Mouse (Mus musculus): ENCODE measurements around the gene Sel1l2. TPM values are rescaled to one million over a fixed set of nuclear protein-coding genes. Genes with fewer than 3 reads are reported as not detected.
A peak's percentile ranks its signal among the peaks of the same experiment; 100 is the strongest.

The Sel1l2 gene
- total RNA-seq, 1 experiment, result not detected

DNA sequence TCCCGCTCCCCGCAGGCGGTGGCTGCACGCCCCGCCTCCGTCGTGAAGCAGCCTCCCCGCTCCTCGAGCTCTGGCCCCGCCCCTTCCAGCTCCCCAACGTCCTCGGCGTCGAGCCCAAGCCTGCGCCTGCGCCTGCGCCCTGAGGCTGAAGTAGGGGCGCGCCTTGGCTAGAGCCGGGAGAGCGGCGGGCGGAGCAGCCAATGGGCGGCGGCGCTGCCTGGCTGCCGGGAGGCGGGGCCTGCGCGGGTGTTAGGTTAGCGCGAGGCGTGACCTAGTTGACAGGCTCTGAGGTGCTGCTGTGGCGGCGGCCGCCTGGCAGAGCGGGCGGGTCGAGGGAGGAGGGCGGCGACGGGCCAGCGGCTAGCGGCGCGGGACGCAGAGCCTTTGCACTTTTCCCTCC is 5.7 kb upstream of the Sel1l2 start, which contains the start of gene Macrod2:
Macrod2 (plus strand) TSS at position 131 of the 400 bp plus-strand sequence.
- H3K27ac ChIP-seq (ENCODE audit: insufficient read depth, low read depth, low read length, poor library complexity, severe bottlenecking), result no peak within 1 kb of the TSS

DNA sequence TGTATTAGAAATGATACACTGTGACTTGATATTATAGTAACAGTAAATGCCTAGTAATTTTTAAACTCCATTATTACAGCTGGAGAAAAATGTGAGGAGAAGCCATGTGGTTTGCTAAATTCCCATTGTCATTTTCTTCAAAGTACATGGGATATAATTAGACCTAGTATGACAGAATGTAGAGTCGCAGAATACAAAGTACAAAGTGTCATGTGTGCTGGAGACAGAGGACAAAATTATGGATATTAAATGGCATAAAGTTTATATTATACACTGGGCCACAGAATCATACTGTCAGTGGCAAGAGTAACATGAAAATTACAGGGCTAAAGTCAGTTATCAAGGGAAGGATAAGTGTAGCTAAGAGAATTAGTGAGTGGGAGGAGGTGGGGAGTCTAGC is 24.7 kb downstream of the Sel1l2 start:
- no peak for TF ChIP-seq MAFK (IDR thresholded peaks at IDR 0.05; ENCODE audit: insufficient read depth, low read depth, low read length)
- no peak for TF ChIP-seq HCFC1 (IDR thresholded peaks at IDR 0.05; ENCODE audit: borderline replicate concordance, insufficient read depth, low read length)
- no peak for TF ChIP-seq ZNF384 (IDR thresholded peaks at IDR 0.05; ENCODE audit: low read depth, low read length)
- no peak for TF ChIP-seq CHD2 (IDR thresholded peaks at IDR 0.05; ENCODE audit: low read depth, low read length)
- TF ChIP-seq ZC3H11A (IDR thresholded peaks at IDR 0.05; ENCODE audit: borderline replicate concordance, low read depth, low read length), result no peak
- DNase-seq (ENCODE audit: low read depth, low spot score), result no peak
- in situ Hi-C loops (cut with MboI; ENCODE audit: low sequenced_read_pairs in 2 of 2, unreplicated experiment in 2 of 2), result no loop called here
- Histone ChIP-seq H3K27ac (ENCODE audit: insufficient read depth, low read depth, low read length, poor library complexity, severe bottlenecking) (no peak overlapping the region), H3K4me1 (ENCODE audit: control insufficient read depth in 2 of 2, insufficient read depth in 2 of 2, low read length in 2 of 2, poor library complexity in 1 of 2) (no peaks in the 10 kb centered on the region), H3K4me3 (ENCODE audit: insufficient read depth in 1 of 2, low read depth in 1 of 2, low read length in 2 of 2, poor library complexity in 1 of 2, severe bottlenecking in 1 of 2) (no peak overlapping the region), H3K9me3 (ENCODE audit: control insufficient read depth, insufficient read depth, low read depth, low read length) (no peaks in the 10 kb centered on the region), H3K36me3 (ENCODE audit: control insufficient read depth, insufficient read depth, low read length, poor library complexity, severe bottlenecking) (no peaks in the 10 kb centered on the region), H3K9ac (ENCODE audit: insufficient read depth, low read depth, low read length, poor library complexity, severe bottlenecking) (no peak overlapping the region)

More for the DNA sequence above, 5.7 kb upstream of the Sel1l2 start, which contains the start of gene Macrod2:
- H3K36me3 ChIP-seq (ENCODE audit: control insufficient read depth, insufficient read depth, low read length, poor library complexity, severe bottlenecking), result no peaks in the 10 kb centered on the region
- H3K4me1 ChIP-seq (ENCODE audit: control insufficient read depth in 2 of 2, insufficient read depth in 2 of 2, low read length in 2 of 2, poor library complexity in 1 of 2), result no peaks in the 10 kb centered on the region
- peak within 1 kb of the TSS; percentile 87 to 88 for H3K4me3 ChIP-seq (ENCODE audit: insufficient read depth in 1 of 2, low read depth in 1 of 2, low read length in 2 of 2, poor library complexity in 1 of 2, severe bottlenecking in 1 of 2)
- TF ChIP-seq MAFK (IDR thresholded peaks at IDR 0.05; ENCODE audit: insufficient read depth, low read depth, low read length) (no peak), HCFC1 (IDR thresholded peaks at IDR 0.05; ENCODE audit: borderline replicate concordance, insufficient read depth, low read length) (no peak), ZNF384 (IDR thresholded peaks at IDR 0.05; ENCODE audit: low read depth, low read length) (no peak), ZC3H11A (IDR thresholded peaks at IDR 0.05; ENCODE audit: borderline replicate concordance, low read depth, low read length) (no peak), CHD2 (IDR thresholded peaks at IDR 0.05; ENCODE audit: low read depth, low read length) (0 out of 2 replicates have a peak, but pooled peaks have one; percentile 49)
- peak; percentile 97 for DNase-seq (ENCODE audit: low read depth, low spot score)
- peak within 1 kb of the TSS; percentile 74 for H3K9ac ChIP-seq (ENCODE audit: insufficient read depth, low read depth, low read length, poor library complexity, severe bottlenecking)
- in situ Hi-C loops (cut with MboI; ENCODE audit: low sequenced_read_pairs in 2 of 2, unreplicated experiment in 2 of 2), result no loop called here
- H3K9me3 ChIP-seq (ENCODE audit: control insufficient read depth, insufficient read depth, low read depth, low read length), result no peaks in the 10 kb centered on the region

- peak; percentile 26 for DNase-seq (ENCODE audit: low read depth, low spot score)
- Histone ChIP-seq H3K27ac (ENCODE audit: insufficient read depth, low read depth, low read length, poor library complexity, severe bottlenecking) (no peak overlapping the region), H3K9me3 (ENCODE audit: control insufficient read depth, insufficient read depth, low read depth, low read length) (no peaks in the 10 kb centered on the region), H3K36me3 (ENCODE audit: control insufficient read depth, insufficient read depth, low read length, poor library complexity, severe bottlenecking) (no peaks in the 10 kb centered on the region), H3K4me3 (ENCODE audit: insufficient read depth in 1 of 2, low read depth in 1 of 2, low read length in 2 of 2, poor library complexity in 1 of 2, severe bottlenecking in 1 of 2) (no peak overlapping the region), H3K9ac (ENCODE audit: insufficient read depth, low read depth, low read length, poor library complexity, severe bottlenecking) (no peak overlapping the region), H3K4me1 (ENCODE audit: control insufficient read depth in 2 of 2, insufficient read depth in 2 of 2, low read length in 2 of 2, poor library complexity in 1 of 2) (no peaks in the 10 kb centered on the region)
- TF ChIP-seq ZNF384 (IDR thresholded peaks at IDR 0.05; ENCODE audit: low read depth, low read length), result no peak
- no peak for TF ChIP-seq HCFC1 (IDR thresholded peaks at IDR 0.05; ENCODE audit: borderline replicate concordance, insufficient read depth, low read length)
- no peak for TF ChIP-seq MAFK (IDR thresholded peaks at IDR 0.05; ENCODE audit: insufficient read depth, low read depth, low read length)
- no peak for TF ChIP-seq CHD2 (IDR thresholded peaks at IDR 0.05; ENCODE audit: low read depth, low read length)
- no peak for TF ChIP-seq ZC3H11A (IDR thresholded peaks at IDR 0.05; ENCODE audit: borderline replicate concordance, low read depth, low read length)
- in situ Hi-C loops (cut with MboI; ENCODE audit: low sequenced_read_pairs in 2 of 2, unreplicated experiment in 2 of 2), result no loop called here
These were observed 29.6 kb downstream of the Sel1l2 start for GRCm38 (mm10) chr2:140359905-140360304.

DNA sequence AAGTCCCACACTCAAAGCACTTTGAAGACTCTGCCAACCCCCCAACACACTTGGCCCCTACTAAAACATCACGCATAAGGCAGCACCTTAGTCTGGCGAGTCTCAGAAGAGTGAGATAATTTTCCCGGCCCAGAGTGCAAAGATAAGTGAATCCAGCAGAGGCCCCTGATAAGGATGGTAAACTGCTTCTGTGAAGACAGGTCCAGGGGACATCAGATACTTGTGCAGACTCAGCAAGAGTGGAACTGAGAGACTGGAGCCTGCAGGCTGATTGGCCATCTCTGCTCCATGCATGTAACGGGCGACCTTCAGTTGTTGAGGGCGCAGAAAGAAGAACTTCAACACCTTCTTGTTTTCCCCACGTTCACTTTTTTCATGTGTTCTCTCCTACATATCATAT is 47.1 kb downstream of the Sel1l2 start:
- in situ Hi-C loops (cut with MboI; ENCODE audit: low sequenced_read_pairs in 2 of 2, unreplicated experiment in 2 of 2), result no loop called here
- Histone ChIP-seq H3K36me3 (ENCODE audit: control insufficient read depth, insufficient read depth, low read length, poor library complexity, severe bottlenecking) (no peaks in the 10 kb centered on the region), H3K27ac (ENCODE audit: insufficient read depth, low read depth, low read length, poor library complexity, severe bottlenecking) (no peak overlapping the region), H3K9me3 (ENCODE audit: control insufficient read depth, insufficient read depth, low read depth, low read length) (no peaks in the 10 kb centered on the region), H3K4me3 (ENCODE audit: insufficient read depth in 1 of 2, low read depth in 1 of 2, low read length in 2 of 2, poor library complexity in 1 of 2, severe bottlenecking in 1 of 2) (no peak overlapping the region), H3K9ac (ENCODE audit: insufficient read depth, low read depth, low read length, poor library complexity, severe bottlenecking) (no peak overlapping the region), H3K4me1 (ENCODE audit: control insufficient read depth in 2 of 2, insufficient read depth in 2 of 2, low read length in 2 of 2, poor library complexity in 1 of 2) (no peaks in the 10 kb centered on the region)
- no peak for DNase-seq (ENCODE audit: low read depth, low spot score)
- TF ChIP-seq ZC3H11A (IDR thresholded peaks at IDR 0.05; ENCODE audit: borderline replicate concordance, low read depth, low read length) (no peak), ZNF384 (IDR thresholded peaks at IDR 0.05; ENCODE audit: low read depth, low read length) (no peak), CHD2 (IDR thresholded peaks at IDR 0.05; ENCODE audit: low read depth, low read length) (no peak), MAFK (IDR thresholded peaks at IDR 0.05; ENCODE audit: insufficient read depth, low read depth, low read length) (no peak), HCFC1 (IDR thresholded peaks at IDR 0.05; ENCODE audit: borderline replicate concordance, insufficient read depth, low read length) (no peak)

All from ES-E14 (cell line).